20 mouse cellular contexts compared by ENCODE assay signal in genomic region chrX:160610882-160611644, GRCm38 (mm10).
A peak's percentile ranks its signal among the peaks of the same experiment; 100 is the strongest.
DNase-seq lines count a peak whose midpoint lies in the region; ATAC-seq and TF ChIP-seq lines count a peak whose summit lies in the region.
"Had no signal": no experiment of that assay in that cellular context is flagged by ENCODE, and none has a peak within 500 bp of the region (broad histone marks: within the 10 kb centered on the region; RNA-seq: fewer than 3 reads in every experiment).

No protein-coding gene starts in this region.

- WGBS in hindbrain, embryonic 12.5 days: 31% methylated on average over 4 of the region's 4 CpGs
- 27% methylated on average over 4 of the region's 4 CpGs for WGBS in hindbrain, postnatal 0 days
- 28% methylated on average over 4 of the region's 4 CpGs for WGBS in neural tube, embryonic 12.5 days
- 24% methylated on average over 4 of the region's 4 CpGs for WGBS in midbrain, embryonic 14.5 days

- no peak overlapping the region for H3K4me2 ChIP-seq in hindbrain, embryonic 12.5 days (replicated peaks)
- H3K4me2 ChIP-seq in hindbrain, postnatal 0 days (ENCODE audit: low read depth, low read length): no peak overlapping the region
- H3K4me2 ChIP-seq in neural tube, embryonic 12.5 days (replicated peaks): no peak overlapping the region
- H3K4me2 ChIP-seq in midbrain, embryonic 14.5 days (ENCODE audit: low read length): no peak overlapping the region
- H3K4me2 ChIP-seq: embryonic facial prominence, embryonic 13.5 days; limb, embryonic 13.5 days; liver, embryonic 12.5 days had no signal

- H3K27me3 ChIP-seq in hindbrain, embryonic 12.5 days: peaks cover 5% of the 10 kb centered on the region; the same call in 1 of the 2 replicates
- H3K27me3 ChIP-seq in hindbrain, postnatal 0 days (ENCODE audit: insufficient read depth, low read length): no peaks in the 10 kb centered on the region
- no peaks in the 10 kb centered on the region for H3K27me3 ChIP-seq in neural tube, embryonic 12.5 days (replicated peaks)
- H3K27me3 ChIP-seq in midbrain, embryonic 14.5 days (ENCODE audit: control insufficient read depth, insufficient read depth, low read length): no peaks in the 10 kb centered on the region
- H3K27me3 ChIP-seq: liver, embryonic 12.5 days had no signal

- H3K27ac ChIP-seq in hindbrain, embryonic 12.5 days: no peak overlapping the region
- H3K27ac ChIP-seq in hindbrain, postnatal 0 days: no peak overlapping the region
- no peak overlapping the region for H3K27ac ChIP-seq in neural tube, embryonic 12.5 days
- H3K27ac ChIP-seq in midbrain, embryonic 14.5 days (replicated peaks; ENCODE audit: low read depth, low read length): no peak overlapping the region
- H3K27ac ChIP-seq: embryonic facial prominence, embryonic 13.5 days; heart, embryonic 10.5 days; limb, embryonic 13.5 days; liver, embryonic 12.5 days had no signal

- TF ChIP-seq CTCF in hindbrain, postnatal 0 days (IDR thresholded peaks at IDR 0.05; ENCODE audit: low read depth): no peak

- DNase-seq in hindbrain, postnatal 0 days (ENCODE audit: low spot score): no peak
- DNase-seq in neural tube, embryonic 10.5 days (ENCODE audit: extremely low spot score, low spot score): no peak
- peak; percentile 44 for DNase-seq in embryo, embryonic 10.5 days (ENCODE audit: low spot score)
- DNase-seq in midbrain, embryonic 14.5 days: peak; percentile 32
- DNase-seq in right cerebral cortex, postnatal 14 days: no peak
- DNase-seq in gastrocnemius, postnatal 25 days: no peak
- DNase-seq: adrenal gland, postnatal 25 days; cerebellum, adult 11 months; cerebellum, adult 9-11 months; kidney, adult 11 months; kidney, postnatal 4 days; lung, adult 18-20 months; thymus, postnatal 14 days had no signal

- no peak overlapping the region for H3K9ac ChIP-seq in hindbrain, embryonic 12.5 days
- H3K9ac ChIP-seq in hindbrain, postnatal 0 days (replicated peaks; ENCODE audit: low read length): no peak overlapping the region
- no peak overlapping the region for H3K9ac ChIP-seq in neural tube, embryonic 12.5 days
- H3K9ac ChIP-seq in midbrain, embryonic 14.5 days (replicated peaks; ENCODE audit: low read length): no peak overlapping the region
- H3K9ac ChIP-seq: embryonic facial prominence, embryonic 13.5 days; limb, embryonic 13.5 days; liver, embryonic 12.5 days had no signal

- H3K4me3 ChIP-seq in hindbrain, embryonic 12.5 days: no peak overlapping the region
- H3K4me3 ChIP-seq in hindbrain, postnatal 0 days (ENCODE audit: low read length): no peak overlapping the region
- no peak overlapping the region for H3K4me3 ChIP-seq in neural tube, embryonic 12.5 days
- H3K4me3 ChIP-seq in midbrain, embryonic 14.5 days (replicated peaks; ENCODE audit: low read depth, low read length): no peak overlapping the region
- H3K4me3 ChIP-seq: embryonic facial prominence, embryonic 13.5 days; erythroblast, embryonic 14.5 days; heart, embryonic 10.5 days; limb, embryonic 13.5 days; liver, embryonic 12.5 days had no signal

- peak; percentile 48; the same call in 1 of the 2 replicates for ATAC-seq in hindbrain, embryonic 12.5 days (ENCODE audit: low FRiP score)
- ATAC-seq in hindbrain, postnatal 0 days: no peak
- ATAC-seq in neural tube, embryonic 12.5 days (ENCODE audit: low FRiP score, low read depth): peak; percentile 72
- no peak; the same call in 1 of the 2 replicates for ATAC-seq in midbrain, embryonic 14.5 days (ENCODE audit: low FRiP score, low TSS enrichment)
- ATAC-seq: liver, embryonic 12.5 days had no signal

- no peaks in the 10 kb centered on the region for H3K9me3 ChIP-seq in hindbrain, embryonic 12.5 days (replicated peaks)
- H3K9me3 ChIP-seq in hindbrain, postnatal 0 days (ENCODE audit: low read length): no peaks in the 10 kb centered on the region
- H3K9me3 ChIP-seq in neural tube, embryonic 12.5 days: no peaks in the 10 kb centered on the region
- H3K9me3 ChIP-seq in midbrain, embryonic 14.5 days (ENCODE audit: control insufficient read depth, low read length): no peaks in the 10 kb centered on the region
- H3K9me3 ChIP-seq: embryonic facial prominence, embryonic 13.5 days; heart, embryonic 10.5 days; limb, embryonic 13.5 days; liver, embryonic 12.5 days had no signal

- 0 out of 2 replicates have a peak, but pooled peaks cover 2% of the 10 kb centered on the region for H3K4me1 ChIP-seq in hindbrain, embryonic 12.5 days
- no peaks in the 10 kb centered on the region for H3K4me1 ChIP-seq in hindbrain, postnatal 0 days (ENCODE audit: insufficient read depth, low read length)
- no peaks in the 10 kb centered on the region for H3K4me1 ChIP-seq in neural tube, embryonic 12.5 days
- H3K4me1 ChIP-seq in midbrain, embryonic 14.5 days (ENCODE audit: control insufficient read depth, insufficient read depth, low read length): no peaks in the 10 kb centered on the region
- H3K4me1 ChIP-seq: embryonic facial prominence, embryonic 13.5 days; heart, embryonic 10.5 days; limb, embryonic 13.5 days; liver, embryonic 12.5 days had no signal

- H3K36me3 ChIP-seq in hindbrain, embryonic 12.5 days: no peaks in the 10 kb centered on the region
- no peaks in the 10 kb centered on the region for H3K36me3 ChIP-seq in hindbrain, postnatal 0 days (ENCODE audit: insufficient read depth, low read length)
- no peaks in the 10 kb centered on the region for H3K36me3 ChIP-seq in neural tube, embryonic 12.5 days
- no peaks in the 10 kb centered on the region for H3K36me3 ChIP-seq in midbrain, embryonic 14.5 days (ENCODE audit: control insufficient read depth, insufficient read depth, low read length)
- H3K36me3 ChIP-seq: embryonic facial prominence, embryonic 13.5 days; heart, embryonic 10.5 days; limb, embryonic 13.5 days; liver, embryonic 12.5 days had no signal

Comparison
In these comparisons a context has a peak if more than half of its experiments do, and no peak if none do; other contexts are left out.
1. ATAC-seq: peak in hindbrain, embryonic 12.5 days (single experiment) and neural tube, embryonic 12.5 days (single experiment); none in hindbrain, postnatal 0 days (single experiment) and midbrain, embryonic 14.5 days (single experiment).
2. DNase-seq: peak in embryo, embryonic 10.5 days (single experiment) and midbrain, embryonic 14.5 days (single experiment); none in hindbrain, postnatal 0 days (single experiment), neural tube, embryonic 10.5 days (single experiment), right cerebral cortex, postnatal 14 days (single experiment) and gastrocnemius, postnatal 25 days (single experiment).